Mouse (Mus musculus): ENCODE measurements at regions not wholly inside any gene's neighbourhood (a gene's known extent, or its start where the extent isn't known, plus 50 kb on each side); places are given as distances from the start of the nearest gene placed in this dataset.
A peak's percentile ranks its signal among the peaks of the same experiment; 100 is the strongest.

- no peak for DNase-seq
Observed at GRCm38 (mm10) chr4:152832757-152833363, 355.2 kb upstream of the Kcnab2 start.

- no peak for DNase-seq
Observed at GRCm38 (mm10) chr4:152825185-152825584, 347.5 kb upstream of the Kcnab2 start.

DNA sequence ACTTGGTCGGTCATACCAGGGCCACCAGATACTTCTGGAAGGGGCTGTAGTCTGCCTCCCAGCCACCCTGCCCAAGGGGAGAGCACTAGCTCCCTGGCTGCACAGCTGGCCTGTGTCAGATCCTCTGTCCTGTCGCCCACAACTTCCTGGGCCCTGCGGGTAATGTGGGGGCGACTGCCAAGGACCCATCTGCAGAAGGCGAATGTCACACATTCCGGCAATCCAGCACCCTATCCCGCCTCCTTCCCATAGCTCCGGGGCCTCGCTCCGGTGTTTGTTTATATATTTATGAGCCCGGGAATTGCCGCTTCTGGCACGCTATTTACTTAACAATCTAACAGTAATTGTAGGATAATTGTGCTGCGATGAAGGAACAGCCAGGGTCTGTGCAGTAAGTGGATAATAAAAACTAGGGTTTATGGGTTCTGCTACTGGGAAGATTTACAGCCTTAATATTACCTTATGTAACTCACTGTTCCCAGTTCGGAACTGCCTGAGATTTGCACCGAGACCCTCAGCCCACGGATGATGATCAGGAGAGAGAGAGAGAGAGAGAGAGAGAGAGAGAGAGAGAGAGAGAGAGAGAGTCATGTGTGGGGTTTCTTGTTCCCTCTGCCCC lies 338.6 kb upstream of the Kcnab2 start:
- no peak for DNase-seq

DNA sequence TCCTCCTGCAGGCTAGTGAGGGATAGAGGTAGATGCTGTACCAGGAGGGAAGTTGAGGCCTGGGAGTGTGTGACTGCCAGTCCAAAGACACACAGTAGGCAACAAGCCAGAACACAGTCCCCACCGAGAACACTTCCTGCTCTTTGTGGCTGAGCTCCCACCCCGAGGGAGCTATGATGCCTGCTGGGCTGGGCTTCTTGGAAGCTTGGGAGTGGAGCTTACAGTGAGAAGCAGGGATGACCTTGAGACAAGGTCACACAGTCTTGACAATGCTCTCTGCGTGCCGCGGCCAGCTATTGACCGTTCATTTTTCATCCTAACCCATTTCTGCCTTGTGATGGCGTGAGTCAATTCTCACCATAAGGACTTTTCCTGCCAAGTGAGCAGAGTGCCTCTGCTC lies 328.9 kb upstream of the Kcnab2 start:
- no peak for DNase-seq

GRCm38 (mm10) chr4:152799392-152799791 lies 321.7 kb upstream of the Kcnab2 start:
- no peak for DNase-seq

DNA sequence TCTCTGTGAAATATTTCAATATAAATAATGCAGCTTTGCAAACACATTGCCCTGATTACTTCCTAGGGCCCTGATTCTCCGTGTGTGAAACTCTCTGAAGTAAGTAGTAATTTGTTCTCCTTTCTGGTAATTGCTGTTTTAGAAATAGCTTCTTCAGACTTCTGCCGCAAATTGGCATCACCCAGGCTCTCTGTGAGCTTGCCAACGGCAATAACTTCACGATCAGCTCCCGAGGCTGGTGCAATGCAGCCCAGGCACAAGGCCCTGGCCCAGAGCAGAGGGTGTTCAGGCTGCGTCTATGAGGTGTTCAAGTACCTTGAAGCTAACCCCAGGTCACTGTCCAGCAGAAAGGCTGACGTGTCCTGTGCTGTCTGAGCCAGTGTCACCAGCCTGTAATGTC lies 310.8 kb upstream of the Kcnab2 start:
- DNase-seq: no peak

- DNase-seq: no peak
Observed at GRCm38 (mm10) chr4:152784972-152785371, 307.3 kb upstream of the Kcnab2 start.

DNA sequence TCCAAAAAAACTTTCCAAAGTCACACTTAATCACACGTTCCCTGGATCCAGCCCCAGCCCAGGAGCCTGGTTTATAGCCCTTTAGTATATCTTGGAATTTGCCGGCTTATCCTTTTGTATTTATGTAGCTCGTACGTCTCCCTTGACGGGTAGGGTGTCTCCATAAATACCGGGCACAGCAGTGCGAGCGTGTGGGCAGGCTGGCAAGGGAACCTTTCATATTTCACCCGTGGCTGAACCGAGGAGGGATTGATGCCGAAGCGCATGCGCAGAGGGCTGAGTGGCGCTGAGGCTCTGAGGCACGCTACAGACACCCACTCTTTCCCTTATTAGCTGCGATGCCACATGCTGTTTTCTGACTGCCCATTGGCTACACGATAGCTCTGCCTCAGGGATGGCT lies 301.9 kb upstream of the Kcnab2 start:
- peak; percentile 12 for DNase-seq

- DNase-seq: no peak
Observed at GRCm38 (mm10) chr4:152775801-152776200, 298.1 kb upstream of the Kcnab2 start.

DNA sequence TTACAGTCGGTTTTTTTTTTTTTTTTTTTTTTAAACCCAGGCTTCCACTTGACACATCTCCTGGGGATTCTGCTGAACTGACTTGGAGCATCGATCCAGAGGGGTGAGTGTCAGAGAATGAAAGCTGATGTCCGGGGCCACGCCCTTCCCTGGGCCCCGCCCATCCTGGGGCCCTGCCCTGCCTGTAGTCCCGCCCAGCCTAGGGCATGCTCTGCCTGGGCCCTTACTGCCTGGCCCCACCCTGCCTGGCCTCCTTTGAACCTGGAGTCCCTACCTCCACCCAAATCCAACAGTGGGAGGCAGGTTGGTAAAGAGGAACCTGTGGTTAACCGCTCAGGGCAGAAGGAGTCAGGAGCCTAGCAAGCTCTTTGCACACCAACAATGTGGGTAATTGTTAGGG lies 293.7 kb upstream of the Kcnab2 start:
- DNase-seq: no peak

- no peak for DNase-seq
Observed at GRCm38 (mm10) chr4:152767372-152767771, 289.7 kb upstream of the Kcnab2 start.

GRCm38 (mm10) chr4:152763116-152763515 lies 285.4 kb upstream of the Kcnab2 start:
- no peak for DNase-seq

DNA sequence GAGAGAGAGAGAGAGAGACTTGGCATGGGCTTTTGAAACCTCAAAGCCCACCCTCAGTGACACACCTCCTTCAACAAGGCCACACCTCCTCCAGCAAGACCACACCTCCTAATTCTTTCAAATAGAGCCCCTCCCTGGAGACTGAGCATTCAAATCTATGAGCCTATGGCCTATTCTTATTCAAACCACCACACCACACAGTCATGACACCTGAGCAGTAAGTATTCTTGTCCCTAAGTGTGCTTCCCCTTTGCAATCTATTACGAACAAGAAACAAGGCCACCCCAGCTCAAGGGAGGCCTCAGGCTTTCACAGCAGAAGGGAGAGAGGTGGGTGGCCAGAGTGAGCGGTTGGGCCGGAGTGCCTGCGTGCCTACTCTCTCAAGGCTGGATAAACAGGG lies 284.9 kb upstream of the Kcnab2 start:
- no peak for DNase-seq

- DNase-seq: peak; percentile 20
Observed at GRCm38 (mm10) chr4:152757191-152757590, 279.5 kb upstream of the Kcnab2 start.

- DNase-seq: peak; percentile 75
Observed at GRCm38 (mm10) chr4:152756535-152756934, 278.9 kb upstream of the Kcnab2 start.

DNA sequence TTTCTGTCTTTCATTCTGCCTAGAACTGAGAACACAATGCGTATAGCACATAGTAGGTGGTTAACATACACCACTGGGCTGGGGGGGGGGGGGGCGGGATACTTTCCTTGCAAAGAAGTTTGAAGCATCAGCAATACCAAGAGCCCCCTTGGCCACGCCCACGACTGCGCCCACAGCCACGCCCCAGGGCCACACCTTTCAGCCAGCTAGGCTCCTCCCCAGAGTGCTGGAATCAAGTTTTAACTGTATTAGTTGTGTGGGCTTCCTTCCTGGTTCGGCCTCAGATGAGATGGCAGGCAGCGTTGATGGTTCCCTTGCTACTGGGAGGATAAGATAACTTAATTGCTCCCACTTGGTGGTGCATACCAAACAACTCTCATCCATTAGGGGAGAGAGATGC lies 278.1 kb upstream of the Kcnab2 start:
- no peak for DNase-seq

DNA sequence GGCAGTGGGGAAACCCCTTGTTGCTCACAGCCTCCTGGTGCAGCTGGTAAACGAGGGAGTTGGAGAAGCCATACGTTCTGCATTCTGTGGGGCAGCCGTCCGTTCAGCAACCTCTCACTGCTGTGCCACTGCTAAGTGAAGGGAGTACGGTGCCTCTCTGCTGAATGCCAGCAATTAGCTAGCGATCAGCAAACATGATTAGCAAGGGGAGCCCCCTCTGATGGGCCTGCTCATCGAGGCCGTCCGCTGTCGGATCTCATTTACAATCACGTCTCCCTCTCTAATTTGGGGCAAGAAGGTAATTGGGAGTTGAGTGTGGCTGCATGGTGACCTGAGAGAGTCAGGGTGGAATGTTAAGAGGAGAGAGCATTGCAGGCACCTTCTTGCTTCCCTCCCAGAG lies 266.7 kb upstream of the Kcnab2 start:
- DNase-seq: no peak

DNA sequence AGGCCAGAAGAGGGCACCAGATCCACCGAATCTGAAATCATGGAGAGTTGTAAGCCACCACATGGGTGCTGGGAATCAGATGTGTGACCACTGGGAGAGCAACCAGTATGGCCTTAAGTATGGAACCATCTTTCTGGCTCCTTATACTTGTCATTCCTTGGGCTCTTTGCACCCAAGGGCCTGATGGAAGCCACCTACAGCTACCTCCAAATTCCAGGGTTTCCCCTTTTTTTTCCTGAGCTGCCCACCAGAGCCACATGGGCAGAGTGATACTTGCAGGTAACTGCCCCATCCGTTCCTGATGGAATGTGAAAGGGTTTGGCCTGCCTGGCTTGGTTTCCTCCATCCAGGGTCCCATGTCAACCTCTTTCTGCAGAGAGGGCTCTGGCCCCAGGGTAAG lies 255.3 kb upstream of the Kcnab2 start:
- no peak for DNase-seq

GRCm38 (mm10) chr4:152731988-152732387 lies 254.3 kb upstream of the Kcnab2 start:
- DNase-seq: peak; percentile 10

GRCm38 (mm10) chr4:152731082-152731720 lies 253.5 kb upstream of the Kcnab2 start:
- no peak for DNase-seq

DNA sequence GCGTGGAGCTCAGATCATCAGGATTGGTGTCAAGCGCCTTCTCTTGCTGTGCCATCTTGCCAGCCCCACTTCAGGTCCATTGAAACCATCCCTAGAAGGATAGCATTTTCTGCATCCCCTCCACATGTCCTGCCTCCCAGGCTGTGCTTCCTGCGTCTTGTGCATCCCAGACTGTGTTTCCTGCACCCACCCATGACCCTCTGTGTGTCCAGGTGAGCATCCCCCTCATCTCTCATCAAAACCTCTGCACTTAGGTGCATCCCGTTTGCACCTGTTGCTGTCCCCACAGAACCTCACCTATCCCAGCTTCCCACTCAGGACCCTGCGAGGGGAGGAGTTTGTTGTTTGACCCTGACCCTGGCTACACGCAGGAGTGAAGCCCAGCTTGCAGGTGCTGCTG lies 251.8 kb upstream of the Kcnab2 start:
- DNase-seq: no peak

GRCm38 (mm10) chr4:152725881-152726280 lies 248.2 kb upstream of the Kcnab2 start:
- peak; percentile 8 for DNase-seq

GRCm38 (mm10) chr4:152725423-152725822 lies 247.8 kb upstream of the Kcnab2 start:
- no peak for DNase-seq

GRCm38 (mm10) chr4:152724741-152725140 lies 247.1 kb upstream of the Kcnab2 start:
- no peak for DNase-seq

DNA sequence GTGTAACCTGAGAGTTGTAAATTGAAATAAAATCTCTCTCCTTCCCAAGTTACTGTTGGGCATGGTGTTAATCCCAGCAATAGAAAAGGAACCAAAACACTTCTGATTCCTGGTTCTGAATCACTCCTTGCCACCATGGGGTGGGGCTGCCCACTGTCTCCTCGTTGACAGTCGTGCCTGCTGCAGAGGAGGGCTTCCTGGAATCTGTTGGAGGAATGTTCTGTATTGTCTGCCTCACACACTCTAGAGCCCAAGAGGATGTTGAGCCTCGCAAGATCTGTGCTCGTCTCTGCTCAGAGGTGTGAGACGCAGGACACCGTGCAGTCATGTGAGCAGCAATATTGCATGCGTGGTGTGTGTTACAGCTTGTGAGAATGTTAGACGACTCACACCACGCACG lies 246.4 kb upstream of the Kcnab2 start:
- DNase-seq: no peak
